Mouse (Mus musculus) leukemia stem cell, adult 10-12 weeks (primary cell): Measurements from ENCODE around the gene Olfr821. TPM values are rescaled to one million over a fixed set of nuclear protein-coding genes. Genes with fewer than 3 reads are reported as not detected.

ENCODE experiments used
- polyA plus RNA-seq: library from polyadenylated mRNA; stranded (reverse); fragments of >175 nt; gene quantifications from 2 replicates; pipeline ENCODE4 v1.2.3, GENCODE M21; 2012; ENCODE audit warnings: low replicate concordance

The Olfr821 gene
- not detected in 2 replicates for polyA plus RNA-seq

DNA sequence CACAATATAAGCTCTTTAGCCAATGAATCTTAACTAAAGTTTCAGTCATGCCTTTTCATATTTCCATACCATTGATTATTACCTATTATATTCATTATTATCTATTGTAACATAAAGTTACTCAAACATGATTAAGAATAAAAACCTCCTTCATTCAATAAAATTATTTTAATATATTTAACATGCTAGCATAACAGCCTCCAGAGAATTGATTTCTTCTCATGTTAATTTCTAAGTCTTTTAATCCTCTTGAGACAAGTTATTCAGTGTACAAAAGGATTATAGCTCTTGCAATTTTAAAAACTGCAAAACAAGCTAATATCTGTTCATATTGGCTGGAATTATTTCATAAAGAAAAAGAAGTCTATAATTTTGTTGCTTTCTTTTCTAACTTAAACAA lies at the start of gene Olfr821:
Gene Olfr821, plus strand, starts transcription at position 301 of the 400 bp plus-strand sequence.

GRCm38 (mm10) chr10:129984962-129985361 lies 45.2 kb upstream of the Olfr821 start, which contains the start of gene Gm10310:
Gm10310 (minus strand) TSS chr10:129985062.

GRCm38 (mm10) chr10:130012321-130012720 lies 17.8 kb upstream of the Olfr821 start, which contains the start of gene Olfr820:
Olfr820 (plus strand) TSS chr10:130012621.

GRCm38 (mm10) chr10:130070910-130071309 lies 40.8 kb downstream of the Olfr821 start, which contains the start of gene Olfr822:
Olfr822 (plus strand) TSS chr10:130071210.

Other genes starting within 250 kb of the Olfr821 start
- not detected in 2 replicates for gene Olfr810, start 235.4 kb upstream of the Olfr821 start, polyA plus RNA-seq
- not detected in 2 replicates for gene Olfr811, start 226.0 kb upstream of the Olfr821 start, polyA plus RNA-seq
- gene Olfr812, start 184.3 kb upstream of the Olfr821 start, polyA plus RNA-seq = not detected in 2 replicates
- not detected in 2 replicates for gene Olfr813, start 175.0 kb upstream of the Olfr821 start, polyA plus RNA-seq
- not detected in 2 replicates for gene Olfr814, start 150.5 kb upstream of the Olfr821 start, polyA plus RNA-seq
- not detected in 2 replicates for gene Olfr815, start 124.5 kb upstream of the Olfr821 start, polyA plus RNA-seq
- not detected in 2 replicates for gene Olfr816, start 114.8 kb upstream of the Olfr821 start, polyA plus RNA-seq
- not detected in 2 replicates for gene Olfr818, start 81.2 kb upstream of the Olfr821 start, polyA plus RNA-seq
- gene Olfr819, start 63.1 kb upstream of the Olfr821 start, polyA plus RNA-seq = not detected in 2 replicates
- not detected in 2 replicates for gene Olfr247, start 54.2 kb upstream of the Olfr821 start, polyA plus RNA-seq
- gene Gm10310, start 45.3 kb upstream of the Olfr821 start, polyA plus RNA-seq = not detected in 2 replicates
- gene Olfr820, start 17.7 kb upstream of the Olfr821 start, polyA plus RNA-seq = not detected in 2 replicates
- not detected in 2 replicates for gene Olfr822, start 40.9 kb downstream of the Olfr821 start, polyA plus RNA-seq
- gene Olfr823, start 85.0 kb downstream of the Olfr821 start, polyA plus RNA-seq = not detected in 2 replicates
- gene Olfr824, start 99.7 kb downstream of the Olfr821 start, polyA plus RNA-seq = 0.33 TPM in 1 of 2 replicates, not detected in the other
- not detected in 2 replicates for gene Olfr825, start 136.4 kb downstream of the Olfr821 start, polyA plus RNA-seq
- not detected in 2 replicates for gene Olfr826, start 153.8 kb downstream of the Olfr821 start, polyA plus RNA-seq
- not detected in 2 replicates for gene Olfr827, start 184.1 kb downstream of the Olfr821 start, polyA plus RNA-seq
- gene Neurod4, start 249.9 kb downstream of the Olfr821 start, polyA plus RNA-seq = not detected in 2 replicates